Mouse (Mus musculus): ENCODE results near the gene Nucks1.

Nucks1 gene

DNA sequence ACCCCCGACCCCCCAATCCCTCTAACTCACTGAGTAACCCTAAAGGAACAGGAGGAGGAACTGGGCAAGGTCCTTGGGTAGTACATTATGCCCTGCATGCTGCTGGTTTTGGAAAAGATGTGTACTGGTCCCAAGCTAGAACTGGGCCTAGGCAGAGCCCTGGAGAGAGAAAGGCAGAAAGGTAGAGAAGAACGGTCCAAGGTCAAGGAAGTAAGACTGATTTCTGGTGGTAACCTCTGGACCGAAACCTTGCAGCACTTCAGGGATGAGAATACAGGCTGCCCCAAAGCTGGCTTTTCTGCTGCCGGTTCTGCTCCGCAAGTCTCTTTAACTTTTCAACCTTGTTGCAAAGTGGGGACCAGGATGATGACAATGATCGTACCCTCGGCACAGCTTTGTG lies 54.2 kb downstream of the Nucks1 start:
- CTCF ChIA-PET: interaction anchor here (0.7 kb wide), 1 partner anchor 28 kb away, joined by 5 read pairs; no protein-coding TSS in a partner anchor

DNA sequence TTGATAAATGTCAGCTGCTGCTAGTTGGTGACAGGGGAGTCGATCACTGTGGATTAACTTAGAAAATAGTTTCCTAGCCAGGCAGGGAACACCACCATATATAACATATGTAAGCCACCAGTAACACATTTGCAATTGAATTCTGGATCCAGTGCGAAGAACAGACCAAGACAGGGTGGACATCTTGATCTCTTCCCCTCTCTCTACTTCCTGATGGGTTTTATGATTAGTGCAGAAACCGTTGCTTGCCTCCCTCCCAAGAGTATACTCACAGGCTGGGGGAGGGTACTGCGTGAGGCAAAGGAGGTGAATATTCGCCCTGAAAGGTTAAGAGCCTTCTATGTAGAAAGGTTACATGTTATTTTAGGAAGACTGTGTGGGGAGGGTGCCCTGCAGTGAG lies 55.5 kb downstream of the Nucks1 start:
- CTCF ChIA-PET: no interaction called here

DNA sequence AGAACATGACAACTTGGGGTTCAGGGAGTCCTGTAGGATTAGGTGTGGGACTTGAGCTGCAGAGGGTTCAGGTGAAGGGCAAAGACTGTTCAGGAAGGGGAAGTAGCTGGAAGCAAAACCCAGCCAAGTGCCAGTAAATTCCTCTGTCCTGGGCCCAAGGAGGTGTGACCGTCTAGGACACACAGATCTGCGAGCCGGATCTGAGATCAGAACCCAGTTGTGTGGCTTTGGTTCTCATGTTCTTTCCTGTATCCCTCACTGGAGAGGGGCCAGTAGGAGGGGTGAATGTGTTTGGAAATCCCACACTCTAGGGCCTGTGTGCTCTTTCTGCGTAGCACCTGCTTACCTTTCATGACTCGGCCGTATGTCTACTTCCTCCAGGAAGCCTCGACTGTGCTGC lies 57.0 kb downstream of the Nucks1 start:
- CTCF ChIA-PET: no interaction called here

DNA sequence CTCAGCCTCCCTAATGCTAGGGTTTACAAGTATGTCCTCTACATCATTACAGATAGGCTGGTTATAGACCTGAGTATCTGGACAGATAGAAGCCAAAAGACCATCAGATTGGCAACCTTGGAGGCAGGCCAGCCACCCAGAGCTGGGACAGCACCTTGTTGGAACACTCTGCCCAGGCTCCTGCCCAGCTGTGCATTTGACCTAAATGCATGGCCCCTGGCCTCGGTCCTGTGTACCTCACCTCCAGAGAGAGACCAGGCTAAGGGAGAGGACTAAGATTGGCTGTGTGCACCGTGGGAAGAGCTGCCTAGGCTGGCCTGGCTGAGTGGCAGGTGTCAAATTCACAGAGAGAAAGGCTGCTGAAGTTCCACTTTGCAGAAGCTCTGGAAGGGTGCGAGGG lies 58.2 kb downstream of the Nucks1 start:
- CTCF ChIA-PET: no interaction called here

DNA sequence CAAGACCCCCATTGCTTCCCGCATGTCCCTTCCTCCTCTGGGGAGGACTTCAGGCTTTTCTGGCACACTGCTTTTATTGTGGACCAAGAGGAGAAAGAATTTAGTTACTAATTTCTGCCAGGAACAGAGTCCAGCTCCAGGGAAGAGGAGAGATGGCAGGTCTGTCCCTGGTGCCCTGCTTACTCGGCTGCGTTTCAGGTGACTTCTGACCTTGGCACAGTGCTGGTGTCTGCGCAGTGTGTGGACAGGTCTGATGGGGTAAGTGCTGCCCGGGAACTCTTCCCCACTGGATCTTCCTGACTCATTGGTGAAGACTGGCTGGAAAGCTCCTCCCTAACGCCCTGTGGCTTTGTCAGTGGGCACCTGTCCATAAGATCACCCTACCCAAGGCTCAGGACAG lies 58.6 kb downstream of the Nucks1 start:
- CTCF ChIA-PET: no interaction called here

DNA sequence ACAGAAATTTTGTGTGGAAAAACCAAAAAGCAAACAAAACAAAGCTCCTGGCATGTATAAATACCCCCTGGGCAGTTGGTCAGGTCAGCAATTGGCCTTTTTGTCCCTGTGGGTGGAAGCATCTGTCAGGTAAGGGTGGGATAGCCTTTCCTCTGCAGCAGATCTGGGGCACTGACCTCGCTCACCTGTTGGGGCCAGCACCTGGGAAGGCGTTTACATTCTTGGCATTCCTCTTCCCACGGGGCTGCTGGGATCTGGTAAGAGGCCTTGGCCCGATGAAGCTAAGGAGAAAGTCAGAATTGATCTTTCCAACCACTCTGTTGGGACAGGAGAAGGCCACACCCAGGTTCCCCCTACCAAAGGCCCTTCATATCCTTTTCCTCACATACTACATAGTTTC lies 59.5 kb downstream of the Nucks1 start:
- CTCF ChIA-PET: no interaction called here

DNA sequence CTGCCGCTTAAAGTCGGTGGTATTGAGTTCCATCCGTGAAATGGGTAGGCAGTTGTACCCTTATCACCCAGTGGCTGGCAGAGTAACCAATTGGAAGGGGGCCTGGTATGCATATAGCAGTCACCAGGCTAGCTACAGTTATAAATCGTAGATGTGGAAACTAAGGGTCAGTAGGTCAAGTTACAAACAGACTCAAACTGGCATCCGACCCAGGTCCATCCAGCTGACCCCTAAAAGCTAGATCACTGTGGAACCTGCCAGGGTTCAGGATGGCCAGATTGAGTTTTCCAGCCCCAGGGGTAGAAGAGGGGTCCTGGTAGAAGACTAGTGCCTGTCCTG lies 60.0 kb downstream of the Nucks1 start:
- CTCF ChIA-PET: no interaction called here

DNA sequence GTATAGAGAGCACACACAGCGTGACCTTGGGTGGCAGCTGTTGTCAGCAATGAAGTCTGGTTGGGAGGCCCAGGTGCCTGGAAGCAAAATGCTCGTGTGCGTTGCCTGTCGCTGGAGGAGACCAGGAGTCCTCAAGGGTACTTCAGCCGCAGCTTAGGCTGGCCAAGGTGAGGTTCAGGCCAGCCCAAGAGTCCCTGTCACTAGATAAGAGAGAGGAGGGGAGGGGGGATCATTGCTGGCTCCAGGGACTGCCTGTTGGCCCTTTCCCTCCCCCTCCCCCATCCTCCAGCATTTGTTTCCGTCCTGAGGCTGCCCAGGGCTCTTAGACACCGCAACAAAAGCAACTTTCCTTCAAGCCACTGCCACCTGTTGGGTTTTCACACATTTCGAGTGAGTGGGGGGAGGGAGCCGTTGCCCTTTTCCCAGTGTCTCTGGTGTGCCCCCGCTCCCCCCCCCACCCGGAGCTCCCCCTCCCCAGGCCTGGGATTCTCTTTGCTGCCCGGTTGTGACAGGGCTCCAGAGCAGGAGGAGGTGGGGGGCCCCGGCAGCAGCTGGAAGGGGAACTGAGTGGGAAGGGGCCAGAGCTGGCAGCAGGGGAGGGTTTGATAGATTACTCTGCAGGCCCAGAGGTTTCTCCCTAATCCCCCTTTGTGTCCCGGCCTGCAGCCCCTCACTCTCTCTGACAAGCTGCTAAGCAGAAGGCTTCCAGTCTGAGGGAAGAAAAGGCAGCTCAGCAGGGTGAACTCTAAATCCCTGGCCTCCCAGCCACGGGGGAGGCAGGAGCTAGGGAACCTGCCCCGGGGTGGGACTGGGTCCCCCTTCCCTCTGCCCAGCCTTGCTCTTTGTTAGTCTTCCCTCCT lies 60.6 kb downstream of the Nucks1 start:
- CTCF ChIA-PET: no interaction called here

DNA sequence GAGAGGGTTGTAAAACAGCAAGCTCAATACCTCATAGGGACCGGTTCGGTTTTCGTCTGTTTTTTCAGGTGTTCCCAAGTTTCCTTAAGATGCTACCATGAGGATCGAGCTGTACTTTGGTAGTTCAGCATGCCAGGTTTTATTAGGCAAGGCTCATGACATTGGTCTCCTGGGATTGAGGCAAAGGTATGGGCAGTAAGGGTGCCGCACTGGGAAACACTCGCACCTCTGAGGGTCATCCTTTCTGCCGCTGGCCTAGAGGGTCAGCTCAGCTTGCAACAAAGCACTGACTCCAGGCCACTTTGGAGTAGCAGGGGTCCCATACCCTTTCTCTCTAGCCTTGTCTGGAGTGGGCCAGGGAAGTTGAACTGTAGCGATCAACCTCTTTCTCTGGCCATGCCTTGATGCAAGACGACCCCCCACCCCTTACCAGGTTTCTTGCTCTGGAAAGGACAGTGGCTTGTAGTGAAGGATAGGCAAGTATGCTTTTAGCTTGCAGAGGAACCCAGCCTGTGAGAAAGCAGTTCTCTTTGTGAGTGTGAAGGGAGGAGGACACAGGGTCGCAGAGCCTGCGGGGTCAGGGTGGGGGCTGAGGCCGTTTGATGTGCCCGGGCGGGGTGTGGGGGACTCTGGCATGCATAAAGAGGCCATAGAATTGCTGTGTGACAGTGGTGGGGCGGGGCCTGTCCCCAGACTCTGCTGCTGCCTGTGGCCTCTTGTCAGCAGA lies 61.6 kb downstream of the Nucks1 start:
- CTCF ChIA-PET: interaction anchor here (0.6 kb wide), 1 partner anchor 214 kb away, joined by 6 read pairs; no protein-coding TSS in a partner anchor

DNA sequence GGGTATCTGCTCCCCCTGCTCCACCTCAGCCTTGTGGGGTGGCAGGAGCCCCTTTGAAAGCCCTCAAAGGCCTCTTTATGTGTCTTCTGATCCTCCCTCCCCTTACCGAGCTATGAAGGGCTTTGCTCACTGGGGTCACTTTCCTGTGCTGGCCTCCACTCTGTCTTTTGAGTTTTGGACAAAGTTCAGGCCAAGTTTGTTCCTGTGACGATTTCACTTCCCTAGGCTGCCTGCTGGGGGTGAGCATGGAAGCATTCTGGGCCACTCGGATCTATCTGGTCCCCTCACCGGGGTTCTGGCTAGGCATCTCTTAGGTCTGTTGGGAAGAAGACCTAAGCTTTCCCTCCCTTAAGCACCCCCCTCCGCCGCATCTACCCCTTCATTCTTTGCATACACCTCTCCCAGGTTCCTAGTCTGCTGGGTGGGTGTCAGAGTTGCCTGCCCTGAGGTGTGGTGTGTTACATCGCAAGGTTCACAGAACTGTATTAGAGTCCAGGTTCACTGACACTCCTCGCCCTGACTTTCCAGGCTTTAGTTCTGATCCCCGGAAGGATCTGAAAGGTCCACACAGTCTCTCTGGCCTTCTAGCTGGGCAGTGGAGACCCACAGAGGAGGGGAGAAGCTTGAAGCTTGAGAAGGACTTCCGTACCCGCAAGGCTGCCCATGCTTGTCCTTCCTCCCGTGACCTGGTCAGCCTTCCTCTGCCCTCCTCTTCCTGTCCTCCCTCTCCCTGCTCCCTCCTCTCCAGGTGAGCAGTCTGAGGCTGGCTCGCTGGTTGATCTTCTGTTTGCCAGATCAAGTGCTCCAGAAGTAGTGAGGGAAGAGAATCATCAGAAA lies 62.4 kb downstream of the Nucks1 start:
- CTCF ChIA-PET: interaction anchor here (0.6 kb wide), 1 partner anchor 215 kb away, joined by 6 read pairs; no protein-coding TSS in a partner anchor

DNA sequence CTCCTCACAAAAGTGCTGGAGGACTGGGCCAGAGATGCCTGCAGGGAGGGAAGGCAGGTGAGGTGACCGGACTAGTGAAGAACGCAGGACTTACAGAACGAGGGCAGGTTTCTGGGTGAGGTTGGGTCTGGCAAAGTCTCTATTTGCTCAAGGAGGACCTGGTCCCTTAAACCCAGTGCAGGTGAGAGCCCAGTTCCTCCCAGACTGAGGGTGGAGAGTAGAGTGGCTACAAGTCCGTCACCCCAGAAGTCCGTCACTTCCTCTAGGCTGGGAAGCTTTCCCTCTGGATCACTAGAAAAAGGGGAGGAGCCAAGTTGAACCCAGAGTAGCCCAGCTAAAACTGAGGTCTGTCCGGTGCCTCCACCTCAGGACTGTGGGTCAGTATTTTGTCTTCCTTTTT lies 63.7 kb downstream of the Nucks1 start:
- CTCF ChIA-PET: no interaction called here

DNA sequence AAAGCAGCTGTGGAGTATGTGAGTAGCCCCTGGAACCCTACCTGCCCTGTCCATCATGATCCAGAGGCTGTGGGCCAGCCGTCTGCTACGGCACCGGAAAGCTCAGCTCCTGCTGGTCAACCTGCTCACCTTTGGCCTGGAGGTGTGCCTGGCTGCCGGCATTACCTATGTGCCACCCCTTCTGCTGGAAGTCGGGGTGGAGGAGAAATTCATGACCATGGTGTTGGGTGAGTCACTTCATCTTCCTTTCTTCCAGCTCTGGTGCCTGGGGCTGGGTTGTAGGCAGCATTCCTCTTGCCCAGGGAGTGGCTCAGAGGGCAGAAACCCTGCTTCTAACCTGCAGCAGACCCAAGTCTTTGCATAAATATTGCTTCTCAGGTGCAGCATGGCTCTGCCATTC lies 66.6 kb downstream of the Nucks1 start:
- CTCF ChIA-PET: no interaction called here

DNA sequence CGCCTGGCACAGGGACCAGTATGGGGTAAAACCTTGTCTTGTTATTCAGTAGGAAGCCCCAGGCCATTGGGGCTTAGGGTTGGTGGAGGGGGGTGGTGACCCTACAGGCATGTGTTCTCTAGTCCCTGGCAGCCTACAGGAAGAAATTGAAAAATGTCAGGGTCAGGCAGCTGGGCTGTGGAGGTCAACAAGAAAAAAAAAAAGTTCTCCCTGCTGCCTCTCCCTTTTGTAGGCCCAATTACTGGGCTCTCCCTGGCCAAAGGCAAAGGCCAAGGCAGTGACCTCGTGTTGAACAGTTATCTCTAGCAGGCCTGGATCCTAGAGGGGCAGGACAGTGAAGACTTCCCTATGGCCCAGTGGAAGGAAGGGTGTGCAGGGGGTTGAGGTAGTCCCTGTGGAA lies 70.1 kb downstream of the Nucks1 start:
- CTCF ChIA-PET: no interaction called here

DNA sequence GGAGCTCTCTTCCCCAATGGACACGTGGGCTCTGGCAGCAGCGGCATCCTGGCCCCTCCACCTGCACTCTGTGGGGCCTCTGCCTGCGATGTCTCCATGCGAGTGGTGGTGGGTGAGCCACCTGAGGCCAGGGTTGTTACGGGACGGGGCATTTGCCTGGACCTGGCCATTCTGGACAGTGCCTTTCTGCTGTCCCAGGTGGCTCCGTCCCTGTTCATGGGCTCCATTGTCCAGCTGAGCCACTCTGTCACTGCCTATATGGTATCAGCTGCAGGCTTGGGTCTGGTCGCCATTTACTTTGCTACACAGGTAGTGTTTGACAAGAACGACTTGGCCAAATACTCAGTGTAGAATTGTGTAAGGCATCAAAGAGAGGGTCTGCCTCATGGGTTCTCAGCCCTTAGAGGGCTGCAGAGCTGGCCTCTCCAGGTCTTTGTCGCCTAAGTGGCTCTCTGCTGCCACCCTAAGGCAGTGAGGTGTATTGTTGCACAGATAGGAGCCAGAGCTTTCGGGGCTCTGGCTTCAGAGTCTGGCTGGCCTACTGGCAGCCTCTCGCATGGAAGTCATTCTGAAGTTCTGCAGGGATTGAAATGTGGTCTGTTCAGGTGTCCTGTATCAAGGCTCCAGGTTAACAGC lies 71.2 kb downstream of the Nucks1 start:
- CTCF ChIA-PET: no interaction called here

DNA sequence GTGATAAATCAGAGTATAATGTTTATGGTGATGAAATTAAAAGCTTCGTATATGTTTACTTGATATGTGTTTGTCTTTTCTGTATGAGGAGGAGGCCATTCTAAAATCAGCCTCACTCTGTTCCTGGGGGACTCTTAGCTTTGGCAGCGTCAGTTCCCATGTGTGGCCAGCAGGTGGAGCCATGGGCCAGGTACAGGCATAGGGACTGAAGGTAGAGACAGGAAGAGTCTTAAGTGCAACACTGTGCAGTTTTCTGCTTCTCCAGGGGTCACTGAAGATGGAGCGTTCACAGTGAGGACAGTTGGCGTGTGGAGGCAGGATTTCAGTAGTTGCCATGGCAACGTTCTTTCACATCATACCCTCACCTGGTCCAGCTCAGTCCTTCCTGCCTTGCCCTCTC lies 72.6 kb downstream of the Nucks1 start:
- CTCF ChIA-PET: interaction anchor here (0.5 to 1.2 kb wide), 2 partner anchors 64 to 489 kb away, joined by 5 to 12 read pairs; no protein-coding TSS in a partner anchor

DNA sequence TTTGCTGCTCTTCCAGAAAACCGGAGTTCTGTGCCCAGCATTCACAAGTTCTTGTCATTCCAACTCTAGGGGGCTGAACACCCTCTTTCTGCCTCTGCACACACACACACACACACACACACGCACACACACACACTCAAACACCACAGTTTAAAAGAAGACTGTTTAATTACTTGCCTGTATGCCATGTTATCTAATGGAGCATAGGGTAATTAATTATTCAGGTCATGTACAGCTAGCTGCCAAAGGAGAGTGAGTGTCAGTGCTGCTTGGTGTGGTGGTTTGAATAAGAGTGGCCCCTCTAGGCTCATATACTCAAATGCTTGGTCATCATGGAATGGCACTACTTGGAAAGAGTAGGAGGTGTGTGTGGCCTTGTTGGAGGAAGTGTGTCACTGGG lies 73.5 kb downstream of the Nucks1 start:
- CTCF ChIA-PET: no interaction called here
